Mouse (Mus musculus): Measurements from ENCODE around the gene Gpr161. TPM values are rescaled to one million over a fixed set of nuclear protein-coding genes. Genes with fewer than 3 reads are reported as not detected.

The Gpr161 gene
- total RNA-seq (2021), result 1 to 10 TPM; 5.7 to 8.1 TPM

DNA sequence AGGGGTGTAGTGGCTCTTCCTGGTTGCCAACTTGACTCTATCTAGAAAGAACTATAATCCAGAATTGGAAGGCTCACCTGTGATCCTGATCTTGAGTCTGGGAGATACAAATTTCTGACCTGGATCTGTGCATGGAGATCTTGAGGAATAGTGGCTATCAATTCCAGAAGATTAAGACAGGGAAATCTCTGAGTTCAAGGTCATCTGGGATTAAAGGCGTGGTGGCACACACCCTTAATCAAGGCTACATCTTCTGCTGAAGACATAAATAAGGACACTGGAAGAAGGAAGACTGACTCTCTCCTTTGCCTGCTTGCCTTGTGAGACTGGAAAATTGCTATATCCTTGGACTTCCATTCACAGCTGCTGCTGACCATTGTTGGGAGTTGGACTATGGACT lies at the start of gene Gpr161:
Gene Gpr161 (plus strand): TSS at position 301 of the 400 bp plus-strand sequence.
- no peak for DNase-seq
- intact Hi-C loops (cut with DNase I), result no loop called here

DNA sequence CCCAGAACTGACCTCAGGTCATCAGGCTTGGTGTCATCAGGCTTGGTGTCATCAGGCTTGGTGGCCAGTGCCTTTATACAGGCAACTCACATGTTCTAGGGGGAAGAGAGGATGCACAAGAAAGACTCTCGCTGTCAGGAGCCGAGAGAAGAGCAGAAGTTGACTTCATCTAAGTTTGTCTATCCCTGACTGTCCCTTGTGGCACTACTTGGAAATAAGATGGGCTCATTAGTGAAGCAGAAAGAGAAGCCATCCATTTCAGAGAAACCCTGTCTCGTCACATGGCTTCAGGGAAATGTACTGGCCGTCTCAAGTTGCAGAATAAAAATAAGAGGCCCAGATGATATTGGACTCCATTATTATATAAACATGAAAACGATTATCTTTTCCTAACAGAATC lies 49.0 kb upstream of the Gpr161 start:
- no peak for DNase-seq

DNA sequence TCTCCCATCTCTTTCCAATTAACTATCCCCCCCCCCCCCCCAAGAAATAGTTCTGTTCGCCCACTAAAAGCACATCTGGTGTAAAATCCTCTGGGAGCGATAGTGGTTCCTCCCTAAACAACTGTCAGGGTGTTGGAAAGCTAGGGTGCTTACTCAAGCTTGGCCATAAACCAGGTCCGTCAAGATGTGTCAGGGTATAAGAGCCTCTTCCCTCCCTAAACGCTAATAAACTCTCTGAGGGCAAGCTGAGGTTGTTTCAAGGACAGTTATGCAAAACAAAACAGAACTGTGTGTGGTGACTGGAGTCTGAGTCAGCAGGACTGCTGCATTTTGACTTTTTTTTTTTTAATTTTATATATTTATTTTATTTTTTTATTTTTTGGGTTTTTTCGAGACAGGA lies 48.5 kb upstream of the Gpr161 start:
- intact Hi-C loops (cut with DNase I), result no loop called here
- DNase-seq, result peak; percentile 36 to 46

More for the DNA sequence above, 49.0 kb upstream of the Gpr161 start:
- intact Hi-C loops (cut with DNase I), result no loop called here

DNA sequence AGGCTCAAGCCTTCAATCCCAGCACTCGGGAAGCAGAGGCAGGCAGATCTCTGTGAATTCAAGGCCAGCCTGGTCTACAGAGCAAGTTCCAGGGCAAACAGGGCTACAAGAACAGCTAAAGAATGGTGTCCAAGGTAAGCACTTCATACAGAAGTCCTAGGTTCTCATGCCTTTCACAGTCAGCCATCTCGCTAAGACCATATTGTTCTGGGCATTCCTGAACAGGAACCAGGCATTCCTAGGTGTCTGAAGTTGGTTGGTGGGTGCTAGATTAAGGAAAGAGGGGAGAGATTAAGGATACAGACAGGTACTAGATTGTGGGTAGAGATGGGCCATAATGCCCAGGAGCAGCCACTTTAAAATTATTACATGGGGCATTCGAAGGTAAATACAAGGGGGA lies 47.8 kb upstream of the Gpr161 start:
- intact Hi-C loops (cut with DNase I), result no loop called here
- DNase-seq, result no peak

DNA sequence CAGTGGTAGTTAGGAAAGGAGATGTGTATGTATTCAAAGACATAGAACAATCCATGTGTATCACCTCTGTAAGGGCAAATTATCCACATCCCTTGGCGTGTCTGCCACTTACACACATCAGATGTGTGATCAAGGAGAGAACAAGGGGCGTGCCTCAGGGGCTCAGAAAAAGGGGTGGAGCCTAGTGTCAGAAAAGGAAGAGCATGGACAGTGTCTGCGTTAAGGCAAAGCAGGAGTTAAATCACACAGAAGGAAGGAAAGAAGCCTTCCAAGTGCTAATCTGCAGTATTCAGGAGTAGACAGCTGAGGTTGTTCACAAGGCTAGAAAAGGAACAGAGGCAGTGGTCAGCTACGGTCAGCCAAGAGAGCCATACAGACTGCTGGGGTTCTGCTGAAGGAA lies 46.7 kb upstream of the Gpr161 start:
- no peak for DNase-seq
- intact Hi-C loops (cut with DNase I), result no loop called here

DNA sequence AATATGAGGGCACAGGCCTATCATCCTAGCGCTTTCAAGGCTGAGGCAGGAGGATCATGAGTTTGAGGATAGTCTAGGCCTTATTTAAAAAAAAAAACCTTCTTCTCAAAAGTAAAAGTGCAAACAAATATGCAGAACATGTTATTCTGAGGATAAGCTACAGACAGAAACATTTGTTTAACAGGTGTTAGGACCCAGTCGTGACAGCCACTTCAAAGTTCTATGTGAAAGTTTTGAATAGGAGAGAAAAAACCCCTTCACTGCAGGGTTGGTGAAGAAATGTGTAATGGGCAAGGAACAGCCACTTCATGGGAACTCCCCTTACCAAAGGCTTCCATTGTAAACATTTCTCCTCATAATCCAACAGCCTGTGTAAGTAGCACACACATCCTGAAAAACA lies 45.0 kb upstream of the Gpr161 start:
- intact Hi-C loops (cut with DNase I), result loop anchor here (5.0 kb wide), 1 partner anchor 252 kb away; no protein-coding TSS in a partner anchor
- DNase-seq, result no peak

DNA sequence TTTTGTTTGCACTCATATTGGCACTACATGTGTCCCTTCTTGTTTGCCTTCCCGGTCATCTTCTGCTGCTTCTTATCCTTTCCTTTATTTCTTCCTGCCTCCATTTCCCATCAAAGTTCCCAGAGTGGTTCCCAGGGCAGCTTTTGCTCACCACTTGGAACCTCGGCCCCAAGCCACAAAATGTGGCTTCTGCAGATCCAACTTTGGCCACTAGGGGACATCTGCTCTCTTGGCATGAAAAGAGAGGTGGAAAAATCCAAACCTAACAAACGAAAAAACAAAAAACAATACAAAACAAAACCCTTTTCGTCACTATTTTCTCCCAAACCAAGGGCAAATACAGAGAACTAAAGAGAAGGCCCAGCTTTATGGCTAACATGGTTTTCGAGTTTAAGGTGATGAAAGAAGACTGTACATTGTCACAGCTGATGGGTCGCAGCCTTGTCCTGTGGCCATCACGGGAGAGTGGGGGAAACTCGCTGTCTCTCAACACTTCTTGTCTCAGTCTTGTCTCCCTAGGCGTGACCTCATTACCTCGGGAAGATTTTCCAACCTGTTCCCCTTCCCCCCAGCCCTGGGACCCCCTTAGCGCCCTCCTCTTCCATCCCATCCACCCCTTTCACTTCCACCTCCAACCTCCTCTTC lies 43.4 kb upstream of the Gpr161 start:
- intact Hi-C loops (cut with DNase I), result loop anchor here (5.0 kb wide), 1 partner anchor 250 kb away; no protein-coding TSS in a partner anchor
- peak; percentile 66 to 83 for DNase-seq

DNA sequence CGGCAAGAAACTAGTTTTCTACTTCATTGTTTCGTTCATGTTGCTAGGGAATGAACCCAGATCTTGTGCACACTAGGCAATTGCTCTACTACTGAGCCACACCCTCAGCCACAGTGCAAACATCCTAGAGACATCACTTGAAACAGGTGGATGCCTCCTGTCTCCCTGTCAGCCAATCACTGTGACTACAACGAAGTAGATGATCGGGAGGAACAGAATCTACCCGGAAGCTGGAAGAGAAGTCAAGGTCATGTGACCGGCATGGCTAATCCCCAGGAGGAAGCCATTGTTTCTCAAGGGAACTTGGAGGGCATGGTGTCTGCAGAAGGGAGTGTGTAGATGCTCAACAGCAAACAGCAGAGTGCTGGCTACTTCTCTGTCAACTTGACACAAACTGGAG lies 20.6 kb upstream of the Gpr161 start:
- intact Hi-C loops (cut with DNase I), result no loop called here
- no peak for DNase-seq

DNA sequence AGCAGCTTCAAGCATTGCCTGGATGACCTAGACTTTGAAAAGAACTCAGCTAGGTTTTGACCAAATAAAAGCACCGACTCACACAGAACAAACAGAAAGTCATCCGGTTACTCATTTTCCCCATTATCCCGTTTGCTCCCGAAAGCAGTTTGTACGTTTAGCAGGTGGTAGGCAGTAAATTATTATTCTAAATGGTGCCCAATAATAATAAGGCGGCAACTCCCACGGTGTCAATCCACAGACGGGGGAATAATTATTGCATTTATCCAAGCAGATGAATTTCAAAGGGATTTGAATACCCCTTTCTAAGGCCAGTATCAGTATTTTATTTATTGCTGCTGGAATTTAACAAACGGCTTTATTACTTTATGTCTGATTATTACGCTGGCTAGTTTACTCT lies 14.8 kb upstream of the Gpr161 start:
- DNase-seq, result no peak
- intact Hi-C loops (cut with DNase I), result no loop called here

DNA sequence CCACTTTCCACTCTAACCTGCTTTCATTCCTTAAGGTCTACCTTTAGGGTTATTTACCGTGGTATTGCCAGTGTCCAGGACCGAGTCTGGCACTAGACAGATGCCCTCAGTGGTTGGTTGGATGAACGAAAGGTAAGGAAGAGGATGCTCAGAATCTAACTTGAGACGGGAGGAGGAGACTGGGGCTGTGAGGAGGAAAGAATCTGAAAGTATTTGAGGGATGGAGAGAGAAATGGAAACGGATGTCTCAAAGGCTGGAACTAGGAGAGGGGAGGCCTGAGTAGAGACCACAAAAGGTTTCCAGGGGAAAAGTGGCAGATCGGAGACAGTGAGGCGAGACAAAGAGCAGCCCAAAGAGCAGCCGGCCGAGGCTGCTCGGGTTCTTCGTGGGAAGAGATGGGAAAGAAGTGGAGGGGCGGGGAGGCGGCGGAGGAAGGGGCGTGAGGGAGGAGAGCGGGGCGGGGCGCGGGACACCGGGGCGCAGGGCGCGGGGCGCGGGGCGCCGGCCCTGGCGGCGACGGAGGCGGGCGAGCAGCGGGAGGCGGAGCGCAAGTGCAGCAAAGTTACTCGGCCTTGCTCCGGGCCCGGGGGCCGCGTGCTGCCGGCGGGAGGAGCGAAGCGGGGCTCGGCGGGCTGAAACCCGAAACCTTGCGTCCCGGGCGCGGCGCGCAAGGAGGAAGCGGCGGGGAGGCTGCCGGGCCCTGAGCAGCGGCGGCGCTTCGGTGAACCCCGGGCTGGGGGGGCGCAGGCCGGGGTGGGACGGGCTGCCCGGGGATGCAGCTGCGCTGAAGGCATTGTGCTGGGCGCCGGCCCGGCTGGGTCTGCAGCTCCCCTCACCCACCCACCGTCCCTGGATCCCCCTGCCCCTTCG lies 14.0 kb upstream of the Gpr161 start:
- intact Hi-C loops (cut with DNase I), result no loop called here
- peak; percentile 77 to 84 for DNase-seq

DNA sequence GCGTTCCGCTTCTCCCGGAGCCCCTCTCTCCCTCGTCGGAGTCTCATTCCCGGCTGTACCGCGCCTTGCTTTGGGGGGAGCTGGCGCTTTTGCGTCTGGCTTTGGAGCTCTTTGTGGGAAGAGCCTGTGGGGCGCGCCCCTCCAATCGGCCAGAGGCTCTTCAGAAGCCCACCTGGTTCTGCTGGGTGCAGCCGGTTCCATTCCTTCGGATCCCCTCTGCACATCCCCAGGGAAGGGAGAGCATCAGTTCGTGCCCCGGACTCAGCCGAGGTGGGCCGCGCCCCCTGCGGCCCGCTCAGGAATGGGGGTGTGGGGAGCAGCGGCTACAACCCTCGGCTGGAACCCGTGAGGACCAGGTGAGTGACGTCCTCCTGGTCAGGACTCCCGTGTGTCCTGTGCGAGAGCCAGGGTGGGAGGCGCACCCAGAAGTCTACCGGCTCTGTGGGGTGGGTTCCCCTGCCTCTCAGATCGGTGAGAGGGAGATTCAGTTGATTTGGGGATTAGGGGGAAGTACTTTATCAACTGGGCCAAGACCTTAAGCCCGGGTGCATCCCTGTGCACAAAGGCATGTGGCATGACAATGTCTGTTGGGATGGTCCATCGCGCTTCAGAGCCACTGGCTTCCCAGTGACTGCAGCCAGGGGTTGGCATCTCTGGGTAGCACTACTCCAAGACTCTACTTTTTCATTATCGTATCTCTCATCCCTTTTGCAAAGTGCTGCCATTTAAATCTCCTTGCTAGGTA lies 13.2 kb upstream of the Gpr161 start:
- intact Hi-C loops (cut with DNase I), result no loop called here
- DNase-seq, result no peak

DNA sequence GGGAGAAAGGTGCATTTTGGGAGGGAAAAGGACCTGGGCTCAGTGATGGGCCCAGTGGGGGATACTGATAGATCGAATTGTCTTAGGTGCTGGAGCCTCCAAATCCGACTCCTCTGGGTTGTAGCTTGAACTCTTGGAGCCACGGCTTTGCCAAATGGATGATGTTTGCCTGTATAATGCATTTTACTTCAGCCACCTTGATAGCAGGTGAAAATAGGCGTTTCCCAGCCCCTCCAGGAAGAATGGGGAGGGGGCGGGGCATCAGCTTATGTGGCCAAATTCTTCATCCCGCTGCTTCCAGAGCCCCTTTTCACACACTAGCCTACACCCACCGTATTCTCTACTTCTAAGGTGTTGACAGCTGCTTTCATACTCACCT lies 12.6 kb upstream of the Gpr161 start:
- DNase-seq, result no peak

DNA sequence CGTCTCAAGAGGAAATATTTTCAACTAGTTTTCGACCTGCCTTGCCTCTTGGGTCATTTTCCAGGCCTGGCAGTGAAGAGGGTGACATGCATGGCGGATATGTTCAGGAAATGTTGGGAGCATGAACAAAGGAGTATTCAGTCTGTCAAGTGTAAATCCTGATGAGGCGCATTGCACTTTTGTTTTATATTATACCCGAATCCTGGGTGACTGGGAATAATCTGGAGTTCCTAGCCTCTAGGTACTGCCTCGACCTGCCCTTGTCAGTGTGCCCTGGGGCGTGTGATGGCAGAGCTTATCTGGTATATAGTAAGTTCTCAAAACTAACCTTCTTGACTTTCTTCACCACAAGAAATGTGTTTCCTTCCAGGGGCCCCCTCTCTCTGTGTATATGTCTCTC lies 11.5 kb upstream of the Gpr161 start:
- DNase-seq, result no peak
- intact Hi-C loops (cut with DNase I), result no loop called here

More for the DNA sequence above, 12.6 kb upstream of the Gpr161 start:
- intact Hi-C loops (cut with DNase I), result no loop called here

DNA sequence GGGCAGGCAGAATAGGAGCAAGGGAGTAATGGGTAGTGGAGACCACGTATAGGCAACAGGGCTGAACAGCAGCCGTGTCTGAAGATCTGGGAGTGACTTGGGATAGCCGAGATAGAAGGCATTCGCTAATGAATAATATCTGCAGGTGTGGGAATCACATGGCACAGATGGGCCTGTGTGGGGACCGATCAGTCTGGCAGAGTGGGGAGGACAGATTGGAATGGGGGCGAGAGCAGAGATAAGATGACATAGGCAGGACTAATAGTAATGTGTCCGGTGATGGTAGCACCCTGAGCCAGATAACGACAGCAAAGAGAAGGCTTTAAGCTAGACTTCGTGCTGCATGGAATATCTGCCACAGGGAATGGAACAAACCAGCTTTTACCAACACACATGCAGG lies 7.4 kb upstream of the Gpr161 start:
- intact Hi-C loops (cut with DNase I), result no loop called here
- no peak for DNase-seq

DNA sequence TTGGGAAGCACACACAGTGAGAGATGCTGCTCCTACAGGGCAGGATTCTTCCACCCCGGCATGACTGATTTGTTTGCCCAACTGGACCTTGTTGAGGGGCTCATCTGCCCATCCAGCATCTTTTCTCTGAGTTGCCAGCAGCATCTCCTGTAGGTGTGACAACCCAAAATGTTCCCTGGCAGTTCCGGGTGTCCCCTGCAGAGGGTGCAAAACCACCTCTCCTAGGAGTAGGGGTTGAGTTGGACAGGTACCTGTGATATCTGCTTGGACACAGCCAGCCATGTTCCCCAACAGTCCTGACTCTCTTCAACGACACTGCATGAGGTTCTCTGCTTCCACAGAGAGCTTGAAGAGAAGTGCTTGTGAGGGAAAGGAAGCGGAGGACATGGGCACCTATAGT lies 5.8 kb upstream of the Gpr161 start:
- DNase-seq, result peak in 1 of 2 experiments; percentile 27
- intact Hi-C loops (cut with DNase I), result no loop called here

DNA sequence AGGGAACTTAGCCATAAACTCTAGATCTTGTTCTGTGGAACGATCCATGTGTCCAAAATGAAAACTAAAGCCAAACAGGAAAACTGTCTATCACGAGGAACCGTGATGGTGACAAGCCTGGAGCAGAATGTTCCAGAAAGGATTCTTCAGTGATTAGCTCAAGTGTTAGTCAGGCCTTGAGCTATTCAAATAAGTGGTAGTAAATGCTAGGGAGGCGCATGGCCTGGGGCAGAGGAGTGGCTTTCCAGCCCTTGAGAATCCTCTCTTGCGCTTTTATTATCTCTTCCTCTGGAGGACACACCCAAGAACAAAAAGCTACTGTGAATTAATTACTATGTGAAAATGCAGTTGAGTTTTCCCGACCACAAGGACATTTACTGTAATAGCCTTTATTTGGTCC lies 4.0 kb upstream of the Gpr161 start:
- intact Hi-C loops (cut with DNase I), result no loop called here
- peak; percentile 19 to 29 for DNase-seq

DNA sequence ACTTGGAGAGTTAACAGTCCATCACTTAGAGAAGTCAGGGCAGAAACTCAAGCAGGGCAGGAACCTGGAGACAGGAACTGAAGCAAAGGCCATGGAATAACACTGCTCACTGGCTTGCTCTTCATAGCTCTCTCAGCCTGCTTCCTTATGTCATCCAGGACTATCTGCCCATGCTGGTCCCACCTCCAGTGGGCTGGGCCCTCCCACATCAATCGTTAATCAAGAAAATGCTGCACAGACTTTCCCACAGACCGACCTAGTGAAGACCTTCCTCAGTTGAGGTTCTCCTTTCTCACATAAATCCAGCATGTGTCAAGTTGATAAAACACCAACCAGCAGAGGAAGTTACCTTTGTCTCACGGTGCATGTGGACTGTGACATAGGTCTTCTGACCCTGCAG lies 5.5 kb downstream of the Gpr161 start:
- DNase-seq, result no peak

DNA sequence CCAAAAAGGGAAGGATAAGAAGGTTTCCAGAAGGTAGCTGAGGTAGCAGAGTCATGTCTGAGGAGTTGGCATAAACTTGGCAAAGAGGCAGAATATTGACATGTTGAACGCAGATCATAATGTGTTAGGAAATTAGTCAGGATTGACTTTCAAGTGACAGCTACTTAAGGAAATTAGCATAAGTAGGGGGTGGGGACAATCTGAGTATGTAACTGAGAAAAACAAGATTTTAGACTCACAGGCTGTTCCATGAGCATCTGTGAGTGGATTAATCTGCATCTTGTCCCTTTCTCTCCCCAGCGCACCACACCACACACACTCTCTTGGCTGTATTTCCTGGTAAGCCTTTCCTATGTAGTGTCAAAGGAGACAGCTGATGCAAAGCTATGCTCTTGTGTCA lies 6.0 kb downstream of the Gpr161 start:
- no peak for DNase-seq
- intact Hi-C loops (cut with DNase I), result no loop called here

More for the DNA sequence above, 5.5 kb downstream of the Gpr161 start:
- intact Hi-C loops (cut with DNase I), result no loop called here

DNA sequence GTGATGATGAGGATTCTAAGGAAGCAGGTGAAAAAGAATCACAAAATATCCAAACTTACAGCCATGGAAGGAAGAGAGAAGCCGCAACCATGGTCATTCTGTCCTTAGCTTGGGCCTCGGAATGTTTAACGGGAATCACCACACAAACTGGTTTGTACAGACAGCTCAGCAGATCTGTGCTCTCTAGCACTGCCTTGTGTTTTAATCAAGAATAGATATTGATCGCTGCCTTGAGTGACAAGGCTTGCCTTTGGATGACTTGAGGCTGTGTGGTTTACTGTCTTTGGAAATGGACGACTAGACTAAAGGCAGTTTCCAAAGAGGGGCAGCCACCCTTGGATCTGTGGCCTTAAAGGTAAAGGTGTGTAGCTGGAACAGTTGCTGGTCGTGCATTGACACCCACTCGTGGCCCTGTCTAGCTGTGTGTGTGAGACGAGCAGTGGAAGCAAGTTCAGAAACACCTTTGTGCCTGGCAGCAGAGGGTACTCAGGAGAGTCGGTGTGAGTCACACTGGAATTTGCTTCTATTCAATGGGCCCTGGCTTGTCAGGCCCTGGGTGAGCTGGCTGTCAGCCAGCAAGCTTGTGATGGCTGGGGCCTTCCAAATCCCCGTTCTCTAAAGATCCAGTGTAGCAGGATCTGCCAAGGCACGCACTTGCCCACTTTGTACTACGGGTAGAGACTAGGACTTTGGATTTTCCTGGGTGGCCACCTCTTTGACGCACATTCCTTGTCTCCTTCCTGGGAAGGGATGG lies 7.0 kb downstream of the Gpr161 start:
- peak; percentile 49 to 72 for DNase-seq

DNA sequence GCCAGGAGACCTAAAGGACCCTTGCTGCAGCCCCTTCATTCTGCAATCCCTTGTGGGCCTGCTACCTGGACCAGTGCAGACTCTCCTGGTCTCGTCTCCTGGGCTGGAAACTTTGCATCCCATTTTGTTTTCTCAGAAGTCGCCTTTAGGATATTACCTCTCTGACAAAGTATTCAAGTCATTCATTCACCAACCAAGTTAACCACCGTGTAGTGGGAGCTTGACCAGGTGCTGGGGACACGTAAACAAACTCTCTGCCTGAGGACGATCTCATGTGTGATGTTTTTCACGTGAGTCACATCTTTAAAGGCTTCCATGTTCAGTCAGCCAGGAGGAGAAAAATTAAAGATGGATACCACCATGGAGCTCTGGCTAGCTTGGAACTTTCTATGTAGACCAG lies 7.6 kb downstream of the Gpr161 start:
- DNase-seq, result no peak
- intact Hi-C loops (cut with DNase I), result no loop called here

More for the DNA sequence above, 7.0 kb downstream of the Gpr161 start:
- intact Hi-C loops (cut with DNase I), result no loop called here

DNA sequence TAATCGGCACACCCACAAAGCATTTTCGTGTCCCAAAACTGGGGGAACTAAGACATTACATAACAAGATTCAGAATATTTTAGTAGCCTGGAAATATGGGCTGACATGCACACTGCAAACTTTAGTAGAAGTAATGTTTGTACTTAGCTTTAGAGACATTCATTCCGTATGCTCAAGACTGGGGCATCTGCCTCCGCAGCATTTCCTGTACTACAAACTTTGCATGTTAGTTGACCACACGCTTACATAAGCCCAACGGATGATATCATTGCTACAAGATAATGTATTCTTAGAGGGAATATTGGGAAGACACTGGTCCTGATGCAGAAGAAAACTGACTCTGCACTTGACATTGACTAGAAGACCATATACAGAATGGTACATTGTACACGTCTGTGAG lies 8.8 kb downstream of the Gpr161 start:
- no peak for DNase-seq
- intact Hi-C loops (cut with DNase I), result no loop called here

Measured in heart, postnatal 10 days (tissue).